Mouse (Mus musculus) embryonic facial prominence, embryonic 14.5 days (tissue): ENCODE data around the gene Ypel2. TPM values are rescaled to one million over a fixed set of nuclear protein-coding genes. Genes with fewer than 3 reads are reported as not detected.

Experiments
- ATAC-seq: fragments of 200-750 bp; cut with Nextera tagmentation; 2 replicates; pipeline ENCODE4 v1.8.0; 2017; ENCODE audit warnings: low read depth, moderate number of reproducible peaks, moderate TSS enrichment
- DNase-seq: peaks from one replicate; pipeline ENCODE4 v3.0.0-alpha.2; 2015; ENCODE audit warnings: low spot score
- H3K27ac ChIP-seq: fragments of 300-500 bp; sonication (generic); replicated peaks from 2 replicates; pipeline ENCODE4 v1.5.1; 2014; ENCODE audit warnings: low read depth, mild to moderate bottlenecking, low read length, moderate library complexity
- H3K27me3 ChIP-seq: fragments of 300-500 bp; sonication (generic); replicated peaks from 2 replicates; pipeline ENCODE4 v1.6.1; 2014; ENCODE audit warnings: low read length; ENCODE audit not compliant: control insufficient read depth, insufficient read depth
- H3K36me3 ChIP-seq: fragments of 300-500 bp; sonication (generic); 2 replicates; pipeline ENCODE4 v1.6.1; 2014; ENCODE audit warnings: low read length, mixed read lengths; ENCODE audit not compliant: control insufficient read depth, insufficient read depth
- H3K4me1 ChIP-seq: fragments of 300-500 bp; sonication (generic); 2 replicates; pipeline ENCODE4 v1.6.1; 2014; ENCODE audit warnings: antibody characterized with exemption, low read length; ENCODE audit not compliant: control insufficient read depth, insufficient read depth
- H3K4me2 ChIP-seq: fragments of 300-500 bp; sonication (generic); 2 replicates; pipeline ENCODE4 v1.6.1; 2014; ENCODE audit warnings: low read depth, mild to moderate bottlenecking, low read length, moderate library complexity, mixed read lengths
- H3K4me3 ChIP-seq: fragments of 300-500 bp; sonication (generic); 2 replicates; pipeline ENCODE4 v1.5.1; 2014; ENCODE audit warnings: low read depth, mild to moderate bottlenecking, low read length
- H3K9ac ChIP-seq: fragments of 300-500 bp; sonication (generic); 2 replicates; pipeline ENCODE4 v1.6.1; 2014; ENCODE audit warnings: low read depth, mild to moderate bottlenecking, low read length, moderate library complexity, mixed read lengths
- H3K9me3 ChIP-seq: fragments of 300-500 bp; sonication (generic); 2 replicates; pipeline ENCODE4 v1.6.1; 2016; ENCODE audit warnings: low read length; ENCODE audit not compliant: control insufficient read depth
- WGBS: fragments of 180-500 bp; shearing (Covaris S2); extraction: QIAGEN DNeasy Blood & Tissue Kit; methylation state at CpG from one replicate; pipeline ENCODE4 v1.1.7; 2014; 5-methylcytosine and 5-hydroxymethylcytosine counted together
- polyA plus RNA-seq: library from polyadenylated mRNA; unstranded; fragments of >200 nt; fragmentation: Nextera tagmentation; extraction: Ambion mirVana; gene quantifications from 2 replicates; pipeline ENCODE4 v1.2.1, GENCODE M21; 2014

Ypel2 gene
- polyA plus RNA-seq, 1 experiment from 2014 or later, result 8.6 TPM

GRCm38 (mm10) chr11:86951672-86952071 is 41.8 kb downstream of the Ypel2 start:
- Histone ChIP-seq H3K9me3 (no peaks in the 10 kb centered on the region), H3K4me1 (no peaks in the 10 kb centered on the region), H3K9ac (no peak overlapping the region), H3K36me3 (0 out of 2 replicates have a peak, but pooled peaks cover 6% of the 10 kb centered on the region), H3K4me2 (no peak overlapping the region), H3K4me3 (no peak overlapping the region), H3K27me3 (no peaks in the 10 kb centered on the region), H3K27ac (0 out of 2 replicates have a peak overlapping the region, but pooled peaks have one; percentile 74)
- no peak for ATAC-seq
- no peak for DNase-seq
- 65% methylated on average over 8 of the region's 8 CpGs for WGBS

GRCm38 (mm10) chr11:86950491-86950890 is 43.0 kb downstream of the Ypel2 start:
- Histone ChIP-seq H3K9ac (no peak overlapping the region), H3K27ac (peak overlapping the region; percentile 74), H3K4me1 (0 out of 2 replicates have a peak, but pooled peaks cover 8% of the 10 kb centered on the region), H3K4me2 (no peak overlapping the region), H3K9me3 (no peaks in the 10 kb centered on the region), H3K27me3 (no peaks in the 10 kb centered on the region), H3K36me3 (0 out of 2 replicates have a peak, but pooled peaks cover 6% of the 10 kb centered on the region), H3K4me3 (no peak overlapping the region)
- 48% methylated on average over 3 of the region's 3 CpGs for WGBS
- DNase-seq (no peak), ATAC-seq (no peak)

- Histone ChIP-seq H3K36me3 (0 out of 2 replicates have a peak, but pooled peaks cover 6% of the 10 kb centered on the region), H3K9me3 (no peaks in the 10 kb centered on the region), H3K4me2 (no peak overlapping the region), H3K27me3 (no peaks in the 10 kb centered on the region), H3K9ac (0 out of 2 replicates have a peak overlapping the region, but pooled peaks have one; percentile 14), H3K4me3 (no peak overlapping the region), H3K4me1 (0 out of 2 replicates have a peak, but pooled peaks cover 8% of the 10 kb centered on the region), H3K27ac (peak overlapping the region; percentile 74)
- peak; percentile 48 for DNase-seq
- peak; percentile 53; the same call in 1 of the 2 replicates for ATAC-seq
- 57% methylated on average over 9 of the region's 9 CpGs for WGBS
Measured at GRCm38 (mm10) chr11:86949951-86950441, 43.5 kb downstream of the Ypel2 start.

GRCm38 (mm10) chr11:86946644-86947195 is 46.8 kb downstream of the Ypel2 start:
- 0 out of 2 replicates have a peak, but pooled peaks cover 8% of the 10 kb centered on the region for H3K4me1 ChIP-seq
- 49% methylated on average over 6 of the region's 6 CpGs for WGBS
- no peak overlapping the region for H3K4me3 ChIP-seq
- DNase-seq (no peak), ATAC-seq (no peak)
- peaks cover 12% of the 10 kb centered on the region; the same call in 1 of the 2 replicates for H3K36me3 ChIP-seq
- no peaks in the 10 kb centered on the region for H3K27me3 ChIP-seq
- H3K9ac ChIP-seq, result no peak overlapping the region
- no peak overlapping the region for H3K27ac ChIP-seq
- H3K9me3 ChIP-seq, result no peaks in the 10 kb centered on the region
- H3K4me2 ChIP-seq, result no peak overlapping the region

- 77% methylated on average over 6 of the region's 6 CpGs for WGBS
- Histone ChIP-seq H3K36me3 (peaks cover 12% of the 10 kb centered on the region; the same call in 1 of the 2 replicates), H3K9me3 (no peaks in the 10 kb centered on the region), H3K9ac (no peak overlapping the region), H3K4me3 (no peak overlapping the region), H3K27me3 (no peaks in the 10 kb centered on the region), H3K27ac (no peak overlapping the region), H3K4me1 (0 out of 2 replicates have a peak, but pooled peaks cover 8% of the 10 kb centered on the region), H3K4me2 (no peak overlapping the region)
- no peak for DNase-seq
- ATAC-seq, result no peak
Measured at GRCm38 (mm10) chr11:86945933-86946332, 47.6 kb downstream of the Ypel2 start.

GRCm38 (mm10) chr11:86945058-86945457 is 48.4 kb downstream of the Ypel2 start:
- Histone ChIP-seq H3K27ac (no peak overlapping the region), H3K36me3 (peaks cover 17% of the 10 kb centered on the region; the same call in 1 of the 2 replicates), H3K4me1 (0 out of 2 replicates have a peak, but pooled peaks cover 8% of the 10 kb centered on the region), H3K9me3 (no peaks in the 10 kb centered on the region), H3K4me3 (no peak overlapping the region), H3K4me2 (no peak overlapping the region), H3K9ac (no peak overlapping the region), H3K27me3 (no peaks in the 10 kb centered on the region)
- DNase-seq (no peak), ATAC-seq (no peak)
- 59% methylated on average over 8 of the region's 8 CpGs for WGBS

- no peak overlapping the region for H3K4me3 ChIP-seq
- ATAC-seq, result peak; percentile 47
- 0 out of 2 replicates have a peak, but pooled peaks cover 8% of the 10 kb centered on the region for H3K4me1 ChIP-seq
- peak; percentile 64 for DNase-seq
- H3K4me2 ChIP-seq, result no peak overlapping the region
- WGBS, result 47% methylated on average over 8 of the region's 8 CpGs
- H3K27ac ChIP-seq, result no peak overlapping the region
- H3K36me3 ChIP-seq, result peaks cover 18% of the 10 kb centered on the region; the same call in 1 of the 2 replicates
- no peak overlapping the region for H3K9ac ChIP-seq
- H3K9me3 ChIP-seq, result no peaks in the 10 kb centered on the region
- H3K27me3 ChIP-seq, result no peaks in the 10 kb centered on the region
Measured at GRCm38 (mm10) chr11:86944539-86944938, 49.0 kb downstream of the Ypel2 start.

- Histone ChIP-seq H3K9ac (no peak overlapping the region), H3K4me2 (no peak overlapping the region), H3K4me1 (0 out of 2 replicates have a peak, but pooled peaks cover 8% of the 10 kb centered on the region), H3K4me3 (no peak overlapping the region), H3K27me3 (no peaks in the 10 kb centered on the region), H3K36me3 (peaks cover 16% of the 10 kb centered on the region; the same call in 1 of the 2 replicates), H3K27ac (no peak overlapping the region), H3K9me3 (no peaks in the 10 kb centered on the region)
- 82% methylated on average over 8 of the region's 8 CpGs for WGBS
- ATAC-seq, result no peak
- no peak for DNase-seq
Measured at GRCm38 (mm10) chr11:86941904-86942303, 51.6 kb downstream of the Ypel2 start.
